Mouse (Mus musculus): ENCODE results near the gene Son. TPM values are rescaled to one million over a fixed set of nuclear protein-coding genes. Genes with fewer than 3 reads are reported as not detected.
"Not testable (repeated sequence)": the region's sequence is repeated elsewhere in the genome, so short reads cannot be mapped to it uniquely, and the experiment has no call there.

Gene Son
- polyA plus RNA-seq, 1 experiment = 159 TPM

DNA sequence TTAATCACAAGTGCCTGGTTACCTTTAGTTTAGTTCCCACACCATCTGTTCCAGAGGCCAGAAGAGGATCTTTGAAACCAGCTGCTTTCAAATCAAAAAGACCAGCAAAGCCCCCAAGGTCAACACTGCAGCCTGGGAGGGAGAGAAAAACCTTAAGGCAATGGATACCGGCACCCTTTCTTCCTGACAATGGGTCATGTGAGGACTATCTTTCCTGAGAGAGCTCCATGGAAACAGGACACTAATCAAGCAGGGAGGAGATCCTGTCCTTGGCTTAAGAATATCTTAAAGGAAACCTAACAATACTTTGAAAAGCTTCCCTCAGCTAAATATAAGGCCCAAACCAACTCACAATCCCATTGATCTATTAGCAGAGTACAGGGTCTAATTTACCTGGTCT is 16.7 kb upstream of the Son start:
- Histone ChIP-seq H3K27ac (ENCODE audit: insufficient read depth, low read depth, low read length) (no peak overlapping the region), H3K4me3 (ENCODE audit: insufficient read depth, low read depth, low read length) (no peak overlapping the region), H3K4me1 (ENCODE audit: control insufficient read depth, insufficient read depth, low read length) (no peaks in the 10 kb centered on the region)
- 60% methylated on average over 1 of the region's 1 CpGs for WGBS
- TF ChIP-seq POLR2A (IDR thresholded peaks at IDR 0.05; ENCODE audit: insufficient read depth, low read depth, low read length) (no peak), CTCF (IDR thresholded peaks at IDR 0.05; ENCODE audit: insufficient read depth, low read depth, low read length) (no peak)

DNA sequence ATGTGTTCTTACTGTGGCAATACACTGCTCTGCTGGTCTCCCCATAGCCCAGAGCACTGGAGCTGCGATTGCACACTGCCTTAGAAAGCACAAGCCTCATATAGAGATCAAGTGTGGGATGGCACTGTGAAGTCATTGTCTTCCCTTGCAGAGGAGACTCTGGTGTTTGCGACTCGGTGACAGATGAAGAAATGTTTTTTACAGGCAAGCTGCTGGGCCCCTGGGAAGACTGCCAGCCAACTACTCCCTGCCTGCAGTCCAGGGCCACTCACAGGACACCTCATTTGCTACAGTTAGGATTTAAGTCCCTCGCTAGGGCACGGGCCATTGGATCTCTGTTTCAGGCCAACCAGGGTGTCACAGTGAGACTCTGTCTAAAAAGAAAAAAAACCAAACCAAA is 14.9 kb upstream of the Son start:
- no peak overlapping the region for H3K27ac ChIP-seq (ENCODE audit: insufficient read depth, low read depth, low read length)
- no peak for TF ChIP-seq CTCF (IDR thresholded peaks at IDR 0.05; ENCODE audit: insufficient read depth, low read depth, low read length)
- no peak for TF ChIP-seq POLR2A (IDR thresholded peaks at IDR 0.05; ENCODE audit: insufficient read depth, low read depth, low read length)
- no peaks in the 10 kb centered on the region for H3K4me1 ChIP-seq (ENCODE audit: control insufficient read depth, insufficient read depth, low read length)
- H3K4me3 ChIP-seq (ENCODE audit: insufficient read depth, low read depth, low read length) = no peak overlapping the region
- WGBS = 82% methylated on average over 5 of the region's 5 CpGs

DNA sequence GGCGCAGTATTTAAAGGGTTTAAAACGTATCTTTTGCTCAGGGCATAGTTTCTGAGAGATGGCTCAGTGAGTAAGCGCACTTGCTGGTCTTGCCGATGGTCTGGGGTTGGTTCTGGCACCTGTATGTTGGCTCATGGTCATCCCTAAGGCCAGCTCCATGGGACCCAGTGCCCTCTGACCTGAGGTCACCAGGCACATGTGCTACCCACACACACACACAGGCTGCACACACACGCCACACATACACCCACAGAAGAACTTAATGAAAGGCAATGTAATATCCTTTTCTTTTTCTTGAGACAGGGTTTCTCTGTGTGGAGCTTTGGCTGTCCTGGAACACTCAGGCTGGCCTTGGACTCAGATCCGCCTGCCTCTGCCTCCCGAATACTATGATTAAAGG is 14.4 kb upstream of the Son start:
- TF ChIP-seq CTCF (IDR thresholded peaks at IDR 0.05; ENCODE audit: insufficient read depth, low read depth, low read length) = no peak
- TF ChIP-seq POLR2A (IDR thresholded peaks at IDR 0.05; ENCODE audit: insufficient read depth, low read depth, low read length) = no peak
- Histone ChIP-seq H3K27ac (ENCODE audit: insufficient read depth, low read depth, low read length) (no peak overlapping the region), H3K4me1 (ENCODE audit: control insufficient read depth, insufficient read depth, low read length) (no peaks in the 10 kb centered on the region), H3K4me3 (ENCODE audit: insufficient read depth, low read depth, low read length) (no peak overlapping the region)
- 95% methylated on average over 7 of the region's 7 CpGs for WGBS

DNA sequence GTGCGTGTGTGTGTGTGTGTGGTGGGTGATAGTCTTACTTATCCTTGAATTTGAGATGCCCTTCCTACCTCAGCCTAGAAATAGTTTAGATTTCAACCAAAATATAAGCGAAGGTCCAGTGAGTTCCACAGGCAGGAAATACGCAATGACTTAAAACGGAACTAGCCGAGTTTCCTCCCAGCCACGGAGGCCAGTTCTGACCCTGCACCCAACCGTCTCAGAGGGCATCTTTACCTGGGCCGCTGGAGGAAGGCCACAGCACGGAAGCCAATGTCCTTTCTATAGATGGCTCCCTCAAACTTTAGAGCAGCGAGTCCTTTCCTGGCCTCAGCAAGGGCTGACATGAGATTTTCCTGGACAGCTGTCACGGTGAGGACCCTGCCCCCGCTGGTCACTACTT is 13.7 kb upstream of the Son start:
- WGBS = 92% methylated on average over 12 of the region's 12 CpGs
- H3K27ac ChIP-seq (ENCODE audit: insufficient read depth, low read depth, low read length) = no peak overlapping the region
- H3K4me1 ChIP-seq (ENCODE audit: control insufficient read depth, insufficient read depth, low read length) = no peaks in the 10 kb centered on the region
- TF ChIP-seq CTCF (IDR thresholded peaks at IDR 0.05; ENCODE audit: insufficient read depth, low read depth, low read length) (no peak), POLR2A (IDR thresholded peaks at IDR 0.05; ENCODE audit: insufficient read depth, low read depth, low read length) (no peak)
- H3K4me3 ChIP-seq (ENCODE audit: insufficient read depth, low read depth, low read length) = no peak overlapping the region

DNA sequence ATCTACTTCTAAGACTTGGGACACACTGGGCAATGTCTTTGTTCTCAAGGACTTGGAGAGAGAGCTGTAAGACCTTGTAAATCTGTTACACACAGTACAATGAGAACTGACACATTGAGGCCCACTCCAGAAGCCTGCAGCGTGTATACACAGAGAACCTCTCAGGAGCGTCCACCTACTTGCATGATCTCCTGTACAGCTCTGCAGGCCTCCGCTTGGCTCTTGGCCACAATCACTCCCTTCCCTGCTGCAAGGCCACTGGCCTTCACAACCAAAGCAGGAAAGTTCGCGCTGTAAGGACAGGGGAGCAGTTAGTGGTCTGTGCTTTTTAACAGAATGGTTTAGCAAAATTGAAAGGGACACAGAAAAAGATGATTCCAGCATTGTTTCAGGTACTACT is 8.1 kb upstream of the Son start:
- Histone ChIP-seq H3K27ac (ENCODE audit: insufficient read depth, low read depth, low read length) (no peak overlapping the region), H3K4me1 (ENCODE audit: control insufficient read depth, insufficient read depth, low read length) (no peaks in the 10 kb centered on the region), H3K4me3 (ENCODE audit: insufficient read depth, low read depth, low read length) (no peak overlapping the region)
- WGBS = 89% methylated on average over 5 of the region's 5 CpGs
- TF ChIP-seq POLR2A (IDR thresholded peaks at IDR 0.05; ENCODE audit: insufficient read depth, low read depth, low read length) = no peak
- no peak for TF ChIP-seq CTCF (IDR thresholded peaks at IDR 0.05; ENCODE audit: insufficient read depth, low read depth, low read length)

DNA sequence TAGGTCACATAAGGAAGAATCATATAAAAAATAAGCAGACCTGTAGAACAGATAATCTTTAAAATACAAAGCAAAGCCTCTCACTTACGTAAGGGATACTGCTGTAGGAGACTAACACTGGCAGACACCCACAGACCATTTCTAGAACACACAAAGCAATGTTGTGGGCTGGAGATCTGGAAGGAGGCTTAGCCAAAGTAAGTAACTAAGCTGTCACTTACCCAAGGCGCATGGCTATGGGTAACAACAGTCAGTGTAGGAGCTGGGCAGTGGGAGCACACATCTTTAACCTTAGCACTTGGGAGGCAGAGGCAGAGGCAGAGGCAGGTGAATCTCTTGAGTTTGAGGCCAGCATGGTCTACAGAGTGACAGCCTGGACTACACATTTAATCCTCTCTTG is 7.7 kb upstream of the Son start:
- Histone ChIP-seq H3K4me1 (ENCODE audit: control insufficient read depth, insufficient read depth, low read length) (no peaks in the 10 kb centered on the region), H3K27ac (ENCODE audit: insufficient read depth, low read depth, low read length) (no peak overlapping the region), H3K4me3 (ENCODE audit: insufficient read depth, low read depth, low read length) (no peak overlapping the region)
- 88% methylated on average over 2 of the region's 2 CpGs for WGBS
- no peak for TF ChIP-seq CTCF (IDR thresholded peaks at IDR 0.05; ENCODE audit: insufficient read depth, low read depth, low read length)
- TF ChIP-seq POLR2A (IDR thresholded peaks at IDR 0.05; ENCODE audit: insufficient read depth, low read depth, low read length) = no peak

DNA sequence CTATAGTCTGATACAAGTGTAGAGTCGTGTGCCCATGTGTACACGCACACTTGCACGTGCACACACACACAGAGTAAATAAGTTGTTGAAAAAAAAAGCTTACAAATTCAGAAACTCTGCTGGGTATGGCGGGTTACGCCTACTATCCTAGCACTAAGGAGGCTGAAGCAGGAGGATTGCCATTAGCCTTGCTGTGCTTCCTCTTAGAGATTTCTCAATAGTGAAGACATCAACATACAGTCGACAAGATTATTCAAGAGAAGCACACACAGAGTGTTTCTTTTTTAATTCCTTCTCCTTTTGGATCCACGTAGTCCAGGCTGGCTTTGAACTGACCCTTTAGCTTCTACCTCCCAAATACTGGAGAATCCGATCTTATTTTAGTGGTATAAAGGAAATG is 7.1 kb upstream of the Son start:
- no peaks in the 10 kb centered on the region for H3K4me1 ChIP-seq (ENCODE audit: control insufficient read depth, insufficient read depth, low read length)
- H3K27ac ChIP-seq (ENCODE audit: insufficient read depth, low read depth, low read length) = no peak overlapping the region
- WGBS = 97% methylated on average over 8 of the region's 8 CpGs
- no peak for TF ChIP-seq POLR2A (IDR thresholded peaks at IDR 0.05; ENCODE audit: insufficient read depth, low read depth, low read length)
- TF ChIP-seq CTCF (IDR thresholded peaks at IDR 0.05; ENCODE audit: insufficient read depth, low read depth, low read length) = no peak
- no peak overlapping the region for H3K4me3 ChIP-seq (ENCODE audit: insufficient read depth, low read depth, low read length)

DNA sequence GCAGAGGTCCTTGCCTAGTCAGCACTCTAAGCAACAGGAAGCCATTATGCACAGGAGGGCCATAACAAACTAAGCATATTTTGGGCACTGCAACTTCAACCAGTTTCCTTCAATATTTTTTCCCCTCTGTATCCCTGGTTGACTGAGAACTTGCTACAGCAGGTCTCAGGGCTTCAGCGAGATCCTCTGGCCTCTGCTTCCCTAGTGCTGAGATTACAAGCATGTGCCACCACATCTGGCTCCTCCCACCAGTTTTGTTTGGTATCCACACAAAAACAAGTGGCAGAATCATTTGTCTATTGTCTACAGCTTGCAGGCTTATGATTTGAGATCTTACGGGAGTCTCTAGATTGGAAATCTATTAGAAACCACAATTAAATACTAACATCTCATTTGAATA is 2.4 kb upstream of the Son start:
- TF ChIP-seq CTCF (IDR thresholded peaks at IDR 0.05; ENCODE audit: insufficient read depth, low read depth, low read length) (no peak), POLR2A (IDR thresholded peaks at IDR 0.05; ENCODE audit: insufficient read depth, low read depth, low read length) (no peak)
- WGBS = 86% methylated on average over 2 of the region's 2 CpGs

DNA sequence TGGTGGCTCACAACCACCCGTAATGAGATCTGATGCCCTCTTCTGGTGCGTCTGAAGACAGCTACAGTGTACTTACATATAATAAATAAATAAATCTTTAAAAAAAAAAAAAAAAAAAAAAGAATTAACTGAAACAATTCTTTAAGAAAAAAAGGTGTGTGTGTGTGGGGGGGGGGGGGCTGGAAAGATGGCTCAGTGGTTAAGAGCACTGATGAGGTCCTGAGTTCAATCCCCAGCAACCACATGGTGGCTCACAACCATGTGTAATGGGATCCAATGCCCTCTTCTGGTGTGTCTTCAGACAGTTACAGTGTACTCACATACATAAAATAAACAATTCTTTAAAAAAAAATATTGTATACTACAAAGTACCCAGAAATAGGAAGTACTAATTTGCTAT is 1.9 kb upstream of the Son start:
- 91% methylated on average over 1 of the region's 2 CpGs for WGBS
- H3K4me1 ChIP-seq (ENCODE audit: control insufficient read depth, insufficient read depth, low read length); H3K4me3 ChIP-seq (ENCODE audit: insufficient read depth, low read depth, low read length); H3K27ac ChIP-seq (ENCODE audit: insufficient read depth, low read depth, low read length): not testable (repeated sequence)

More for the DNA sequence above, 2.4 kb upstream of the Son start:
- H3K4me1 ChIP-seq (ENCODE audit: control insufficient read depth, insufficient read depth, low read length) = no peaks in the 10 kb centered on the region
- H3K4me3 ChIP-seq (ENCODE audit: insufficient read depth, low read depth, low read length) = no peak overlapping the region
- H3K27ac ChIP-seq (ENCODE audit: insufficient read depth, low read depth, low read length) = no peak overlapping the region

DNA sequence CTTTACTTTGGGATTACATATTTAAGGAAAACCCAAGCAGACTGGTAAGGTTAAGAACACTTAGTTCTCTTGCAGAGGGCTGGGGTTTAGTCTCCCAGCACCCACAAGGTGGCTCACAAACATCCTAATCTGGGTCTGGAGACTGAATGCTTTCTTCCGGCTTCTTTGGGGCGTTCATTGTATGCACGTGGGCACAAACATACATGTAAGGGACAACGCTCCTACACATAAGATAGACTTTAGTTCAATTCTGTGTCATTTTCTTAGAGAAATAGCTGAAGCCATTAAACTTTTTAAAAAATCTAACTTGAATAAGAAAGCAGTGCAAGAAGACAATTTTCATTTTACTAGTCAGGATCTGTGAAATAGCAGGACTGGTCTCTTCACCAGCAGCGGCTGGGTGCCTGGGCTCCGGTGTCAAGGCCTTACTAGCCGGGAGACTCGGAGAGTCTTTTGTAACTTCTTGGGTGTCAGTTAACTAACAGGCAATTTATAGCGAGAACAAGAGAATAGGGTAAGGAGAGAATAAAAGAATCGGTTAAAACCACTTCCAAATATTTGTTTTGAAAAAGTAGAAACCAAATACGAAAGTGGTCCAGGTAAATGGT is 1.2 kb upstream of the Son start:
- no peak overlapping the region for H3K27ac ChIP-seq (ENCODE audit: insufficient read depth, low read depth, low read length)
- TF ChIP-seq CTCF (IDR thresholded peaks at IDR 0.05; ENCODE audit: insufficient read depth, low read depth, low read length) = no peak
- TF ChIP-seq POLR2A (IDR thresholded peaks at IDR 0.05; ENCODE audit: insufficient read depth, low read depth, low read length) = no peak
- peak overlapping the region; percentile 75 for H3K4me3 ChIP-seq (ENCODE audit: insufficient read depth, low read depth, low read length)
- WGBS = 6% methylated on average over 11 of the region's 11 CpGs
- no peaks in the 10 kb centered on the region for H3K4me1 ChIP-seq (ENCODE audit: control insufficient read depth, insufficient read depth, low read length)

Measured in olfactory bulb, adult 2 months (tissue).